Mouse (Mus musculus) heart, postnatal 0 days (tissue): ENCODE measurements at regions not wholly inside any gene's neighbourhood (a gene's known extent, or its start where the extent isn't known, plus 50 kb on each side); places are given as distances from the start of the nearest gene placed in this dataset.

Experiments
- CTCF ChIP-seq: IDR thresholded peaks from 2 replicates; pipeline ENCODE4 v1.5.1; 2016; ENCODE audit warnings: antibody characterized with exemption, control low read depth, low read depth
- EP300 ChIP-seq: IDR thresholded peaks from 2 replicates; pipeline ENCODE4 v1.6.1; 2016; ENCODE audit warnings: antibody characterized with exemption, low read depth

DNA sequence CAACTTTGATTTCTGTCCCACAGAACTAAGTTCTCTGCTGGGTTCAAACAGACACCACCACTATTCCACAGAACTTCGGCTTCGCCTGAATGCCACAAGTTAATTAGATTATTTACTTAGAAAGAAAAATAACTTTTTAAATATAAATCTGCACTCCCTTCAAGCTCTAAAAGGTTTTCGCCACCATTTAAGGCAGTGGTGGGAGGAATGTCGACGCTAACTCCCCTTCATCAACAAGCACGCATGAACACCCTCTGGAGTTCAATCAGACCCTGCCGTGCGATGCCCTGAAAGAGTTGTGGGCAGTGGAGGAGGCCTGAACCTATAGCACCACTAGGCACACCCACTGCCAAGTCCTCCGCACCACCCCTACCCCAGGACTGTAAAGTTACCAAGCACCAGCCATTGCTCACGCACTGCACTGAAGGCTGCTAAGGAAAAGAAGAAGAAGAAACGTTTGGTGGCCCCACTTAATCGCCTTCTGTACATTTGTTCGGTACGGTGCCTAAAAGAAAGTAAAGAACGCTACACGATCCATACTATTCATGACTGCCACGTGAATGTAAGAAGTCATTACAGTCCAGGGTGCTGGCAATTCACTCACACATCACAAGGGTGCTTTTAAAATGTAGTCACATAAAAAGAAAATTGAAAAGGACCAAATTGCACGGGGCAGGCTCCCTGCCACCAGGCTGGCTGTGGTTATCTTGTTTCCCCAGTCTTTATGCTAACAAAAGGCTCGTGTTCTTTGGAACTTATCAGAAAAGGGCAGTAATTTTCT, 56.7 kb upstream of the Hmcn1 start:
- TF ChIP-seq CTCF: no peak
- no peak for TF ChIP-seq EP300
